Mouse (Mus musculus) thymus, adult 2 months (tissue): Measurements from ENCODE around the gene Ldhd. TPM values are rescaled to one million over a fixed set of nuclear protein-coding genes. Genes with fewer than 3 reads are reported as not detected.

Source experiments
- DNase-seq: peaks from one replicate; pipeline ENCODE4 v3.0.0; 2021
- H3K27ac ChIP-seq: fragments of 200-500 bp; 2 replicates; pipeline ENCODE4 v1.5.1; 2012; ENCODE audit warnings: low read length, control low read depth; ENCODE audit not compliant: control insufficient read depth, insufficient read depth
- H3K27me3 ChIP-seq: fragments of 200-500 bp; 2 replicates; pipeline ENCODE4 v1.6.1; 2012; ENCODE audit warnings: mild to moderate bottlenecking, low read length, moderate library complexity, mixed read lengths; ENCODE audit not compliant: control insufficient read depth, insufficient read depth
- H3K36me3 ChIP-seq: fragments of 200-500 bp; 2 replicates; pipeline ENCODE4 v1.6.1; 2012; ENCODE audit warnings: mild to moderate bottlenecking, low read length, moderate library complexity; ENCODE audit not compliant: control insufficient read depth, insufficient read depth
- H3K4me1 ChIP-seq: fragments of 200-500 bp; replicated peaks from 2 replicates; pipeline ENCODE4 v1.6.1; 2012; ENCODE audit warnings: low read length; ENCODE audit not compliant: control insufficient read depth, insufficient read depth
- H3K4me3 ChIP-seq: fragments of 200-500 bp; 2 replicates; pipeline ENCODE4 v1.5.1; 2012; ENCODE audit warnings: mild to moderate bottlenecking, low read length, control low read depth, moderate library complexity; ENCODE audit not compliant: control insufficient read depth, insufficient read depth
- CTCF ChIP-seq: fragments of 200-500 bp; IDR thresholded peaks from 2 replicates; pipeline ENCODE4 v1.5.1; 2012; ENCODE audit warnings: mild to moderate bottlenecking, control low read depth, low read length, moderate library complexity, borderline replicate concordance; ENCODE audit not compliant: control insufficient read depth, poor library complexity, insufficient read depth; ENCODE audit errors: extremely low read depth
- POLR2A ChIP-seq: fragments of 200-500 bp; IDR thresholded peaks from 2 replicates; pipeline ENCODE4 v1.6.1; 2012; ENCODE audit warnings: mild to moderate bottlenecking, low read length, control low read depth, moderate library complexity; ENCODE audit not compliant: control insufficient read depth, poor library complexity, insufficient read depth; ENCODE audit errors: extremely low read depth
- WGBS: fragments of 180-500 bp; shearing (Covaris S2); methylation state at CpG from one replicate; pipeline ENCODE4 v1.1.7; 2018; 5-methylcytosine and 5-hydroxymethylcytosine counted together
- polyA plus RNA-seq: library from polyadenylated mRNA; depleted of rRNA; stranded (reverse); fragments of >200 nt; gene quantifications from 2 replicates; pipeline ENCODE4 v1.2.3, GENCODE M21; 2012

The Ldhd gene
- polyA plus RNA-seq, 1 experiment = 10.4 TPM

DNA sequence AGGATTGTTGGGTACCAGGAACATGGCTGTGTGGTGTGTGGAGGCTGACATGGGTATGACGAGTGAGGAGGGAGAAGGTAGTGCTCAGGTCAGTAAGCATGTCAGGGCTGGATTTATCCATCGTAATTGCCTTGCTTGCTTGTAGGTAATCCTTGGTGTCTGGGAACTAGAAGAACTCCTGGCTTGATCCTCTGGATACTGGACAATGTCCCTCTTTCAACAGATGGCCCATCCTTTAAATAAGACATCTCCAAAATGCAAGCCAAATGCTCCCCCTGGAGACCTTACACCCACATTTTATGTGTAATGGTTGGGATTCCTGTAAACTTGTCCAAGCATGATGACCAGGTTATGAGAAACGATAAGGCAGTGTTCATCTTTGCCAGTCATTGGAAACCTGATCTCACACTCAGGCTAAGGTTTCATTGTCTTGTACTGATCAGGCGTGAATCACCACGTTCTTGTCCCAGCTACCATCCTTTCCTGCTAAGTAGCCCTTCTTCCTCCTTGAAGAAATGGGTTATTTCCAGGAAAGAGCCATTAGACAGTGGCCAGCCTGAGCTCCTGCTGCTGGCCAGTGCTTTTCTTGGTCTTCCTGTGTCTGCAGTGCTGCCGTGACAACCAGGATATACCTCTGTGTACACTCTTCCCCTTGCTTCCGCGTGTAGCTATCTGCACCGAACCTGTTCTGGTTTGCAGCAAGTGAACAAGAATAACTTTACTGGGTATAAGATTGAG, 30.3 kb downstream of the Ldhd start:
- peak overlapping the region; percentile 41 for H3K27ac ChIP-seq
- no peak for DNase-seq
- no peak overlapping the region for H3K4me3 ChIP-seq
- TF ChIP-seq POLR2A (no peak), CTCF (no peak)
- peaks cover 6% of the 10 kb centered on the region for H3K36me3 ChIP-seq
- H3K4me1 ChIP-seq = peaks cover 37% of the 10 kb centered on the region
- no peaks in the 10 kb centered on the region for H3K27me3 ChIP-seq
- WGBS = 52% methylated on average over 9 of the region's 9 CpGs

DNA sequence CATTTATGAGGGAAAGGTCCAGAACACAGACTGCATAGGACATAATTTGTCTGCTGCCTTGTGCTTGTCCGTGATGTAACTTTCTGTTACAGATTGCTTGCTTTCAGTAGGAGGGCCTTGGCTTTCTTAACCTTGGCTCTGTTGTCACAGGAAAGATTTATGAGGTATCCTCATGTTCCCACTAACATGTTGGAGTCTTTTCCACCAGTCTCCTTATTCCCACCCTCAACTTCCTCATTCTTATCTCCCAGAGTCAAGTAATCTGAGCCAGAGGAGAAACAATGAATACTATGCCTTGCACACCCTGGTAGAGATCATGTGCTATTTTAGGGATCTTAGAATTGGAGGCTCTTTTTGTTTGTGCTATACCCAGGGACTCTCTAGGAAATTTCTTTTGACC, 32.9 kb downstream of the Ldhd start:
- Histone ChIP-seq H3K4me1 (peaks cover 49% of the 10 kb centered on the region), H3K4me3 (no peak overlapping the region), H3K27ac (peak overlapping the region; percentile 95; the same call in 1 of the 2 replicates), H3K27me3 (no peaks in the 10 kb centered on the region), H3K36me3 (no peaks in the 10 kb centered on the region)
- WGBS = 54% methylated on average over 1 of the region's 1 CpGs
- TF ChIP-seq POLR2A = no peak
- TF ChIP-seq CTCF = no peak
- DNase-seq = no peak

DNA sequence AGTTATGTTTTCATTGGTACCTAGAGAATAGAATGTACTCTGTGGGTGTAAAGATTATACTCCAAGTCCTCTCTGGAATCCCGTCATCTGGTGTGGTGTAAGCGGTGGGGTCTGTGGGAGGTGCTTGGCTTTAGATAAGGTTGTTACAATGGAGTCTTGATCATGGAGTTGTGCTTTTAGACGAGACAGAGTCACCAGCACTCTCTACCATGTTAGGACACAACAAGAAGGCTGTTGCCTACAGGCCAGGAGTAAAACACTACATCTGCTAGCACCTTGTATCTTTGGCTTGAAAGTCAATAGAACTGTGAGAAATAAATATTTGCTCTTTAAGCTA, 33.7 kb downstream of the Ldhd start:
- Histone ChIP-seq H3K27me3 (no peaks in the 10 kb centered on the region), H3K4me1 (peaks cover 52% of the 10 kb centered on the region), H3K36me3 (no peaks in the 10 kb centered on the region), H3K4me3 (no peak overlapping the region), H3K27ac (peak overlapping the region; percentile 95)
- no peak for TF ChIP-seq CTCF
- no peak for TF ChIP-seq POLR2A
- WGBS = 10% methylated on average over 3 of the region's 3 CpGs
- no peak for DNase-seq

DNA sequence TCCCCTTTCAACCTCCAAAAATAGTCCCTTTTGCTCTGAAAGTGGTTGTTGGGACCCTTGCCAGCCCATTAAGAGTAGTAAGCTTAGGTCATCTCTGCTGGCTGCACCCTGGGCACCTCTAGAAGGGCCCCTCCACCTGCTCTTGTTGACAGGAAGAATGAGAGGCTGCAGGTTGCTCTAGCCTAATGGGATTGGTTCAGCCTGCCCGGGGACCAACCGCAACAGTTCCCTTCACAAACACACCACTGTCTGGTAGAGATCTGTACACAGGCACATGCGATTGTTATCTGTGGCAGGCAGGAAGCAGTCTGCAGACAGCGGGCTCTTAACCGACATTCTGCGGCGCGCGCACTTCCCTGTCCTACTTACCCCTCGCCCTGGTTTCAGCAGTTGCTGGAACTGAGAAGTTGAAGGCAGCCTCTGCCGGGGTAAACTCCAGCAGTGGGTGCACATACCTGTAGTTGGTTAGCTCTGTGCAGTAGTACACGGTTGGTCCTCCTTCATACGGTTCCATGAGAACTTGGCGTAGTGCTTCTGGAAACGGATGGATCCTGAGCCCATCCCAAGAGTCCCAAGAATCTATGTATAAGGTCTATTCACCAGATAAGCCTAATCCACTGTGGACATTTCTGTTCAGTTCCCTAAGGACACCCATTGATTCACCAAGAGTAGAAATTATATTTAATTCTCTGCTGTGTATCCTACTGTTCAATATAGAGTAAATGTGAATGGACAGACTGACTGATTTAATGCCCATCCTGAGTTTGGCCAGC, 34.3 kb downstream of the Ldhd start:
- H3K4me1 ChIP-seq = peaks cover 51% of the 10 kb centered on the region
- no peak overlapping the region for H3K4me3 ChIP-seq
- no peaks in the 10 kb centered on the region for H3K27me3 ChIP-seq
- peak; percentile 66 for TF ChIP-seq POLR2A
- peak; percentile 64; the same call in 1 of the 2 replicates for TF ChIP-seq CTCF
- WGBS = 4% methylated on average over 15 of the region's 15 CpGs
- peak; percentile 89 for DNase-seq
- peak overlapping the region; percentile 96 for H3K27ac ChIP-seq
- no peaks in the 10 kb centered on the region; the same call in 1 of the 2 replicates for H3K36me3 ChIP-seq

DNA sequence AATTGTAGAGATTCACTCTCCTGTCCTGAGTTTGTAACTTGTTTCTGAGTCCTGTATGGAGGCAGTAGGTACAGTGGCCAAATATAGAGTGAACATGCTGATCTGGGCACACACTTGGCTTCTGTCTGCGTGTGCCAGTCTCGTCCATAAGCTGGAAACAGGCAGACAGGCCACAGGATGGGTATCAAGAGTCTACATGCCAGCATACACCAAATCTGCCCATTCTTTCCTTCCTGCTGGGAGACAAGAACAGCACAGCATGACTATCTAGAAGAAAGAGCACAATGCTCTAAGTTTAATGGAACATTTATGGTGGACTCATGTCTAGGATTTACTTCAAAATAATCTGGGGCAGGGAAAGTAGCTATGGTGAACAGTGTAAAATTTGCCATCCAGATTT, 35.2 kb downstream of the Ldhd start:
- Histone ChIP-seq H3K27ac (peak overlapping the region; percentile 96), H3K4me3 (no peak overlapping the region), H3K36me3 (no peaks in the 10 kb centered on the region; the same call in 1 of the 2 replicates), H3K27me3 (no peaks in the 10 kb centered on the region), H3K4me1 (peaks cover 55% of the 10 kb centered on the region)
- 43% methylated on average over 2 of the region's 2 CpGs for WGBS
- TF ChIP-seq POLR2A = no peak
- no peak for TF ChIP-seq CTCF
- no peak for DNase-seq

DNA sequence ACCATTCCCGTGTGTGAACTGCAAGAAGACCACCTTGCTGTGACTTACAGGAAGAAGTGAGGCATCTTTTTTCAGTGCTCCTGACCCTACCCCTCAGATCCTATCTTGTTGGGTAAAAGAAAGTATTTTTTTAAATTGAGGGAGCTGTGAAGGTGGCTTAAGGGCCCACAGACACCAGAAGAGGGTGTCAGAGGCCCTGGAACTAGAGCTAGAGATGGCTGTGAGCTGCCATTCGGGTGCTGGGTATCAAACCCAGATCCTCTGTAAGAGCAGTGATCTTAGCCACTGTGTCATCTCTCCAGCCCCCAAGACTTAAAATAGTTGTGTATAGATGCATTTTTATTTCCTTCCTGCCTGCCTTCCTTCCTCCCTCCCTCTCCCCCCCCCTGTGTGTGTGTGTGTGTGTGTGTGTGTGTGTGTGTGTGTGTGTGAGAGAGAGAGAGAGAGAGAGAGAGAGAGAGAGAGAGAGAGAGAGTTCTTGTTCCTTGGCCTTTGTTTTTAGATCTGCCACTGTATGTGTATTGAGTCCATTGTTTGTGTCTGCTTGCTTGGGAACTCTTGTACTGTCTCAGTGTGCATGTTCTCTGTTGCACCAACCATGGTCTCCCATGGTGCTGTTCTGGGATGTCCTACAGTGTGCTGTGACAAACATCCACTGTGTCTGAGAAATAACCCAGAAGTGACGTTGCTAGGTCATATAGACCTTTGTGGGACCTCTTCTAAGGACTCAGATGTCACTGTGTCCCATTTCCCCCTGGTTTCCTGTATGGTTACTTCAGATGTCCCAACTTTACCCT, 35.9 kb downstream of the Ldhd start:
- DNase-seq = no peak
- Histone ChIP-seq H3K4me3 (no peak overlapping the region), H3K27me3 (no peaks in the 10 kb centered on the region), H3K4me1 (peaks cover 55% of the 10 kb centered on the region), H3K36me3 (no peaks in the 10 kb centered on the region; the same call in 1 of the 2 replicates), H3K27ac (peak overlapping the region; percentile 96)
- TF ChIP-seq CTCF = no peak
- no peak for TF ChIP-seq POLR2A
- WGBS = 3% methylated on average over 3 of the region's 3 CpGs
